Mouse (Mus musculus) bone marrow, adult 2 months (tissue): ENCODE measurements around the gene Krtap26-1. TPM values are rescaled to one million over a fixed set of nuclear protein-coding genes. Genes with fewer than 3 reads are reported as not detected.

ENCODE experiments used
- H3K27ac ChIP-seq: fragments of 200-500 bp; 2 replicates; pipeline ENCODE4 v1.5.1; 2012; ENCODE audit warnings: low read depth, mild to moderate bottlenecking, control low read depth, inconsistent platforms, low read length; ENCODE audit not compliant: control insufficient read depth, poor library complexity, insufficient read depth
- H3K4me1 ChIP-seq: fragments of 200-500 bp; 2 replicates; pipeline ENCODE4 v1.6.1; 2011; ENCODE audit warnings: low read length; ENCODE audit not compliant: control insufficient read depth, insufficient read depth
- H3K4me3 ChIP-seq: fragments of 200-500 bp; replicated peaks from 2 replicates; pipeline ENCODE3; 2011; ENCODE audit warnings: mild to moderate bottlenecking, low read depth, low read length, control low read depth; ENCODE audit not compliant: control insufficient read depth
- CTCF ChIP-seq: fragments of 200-500 bp; IDR thresholded peaks from 2 replicates; pipeline ENCODE4 v1.5.1; 2011; ENCODE audit warnings: low read length, control low read depth; ENCODE audit not compliant: control insufficient read depth, insufficient read depth
- POLR2A ChIP-seq: fragments of 200-500 bp; IDR thresholded peaks from 2 replicates; pipeline ENCODE4 v1.6.1; 2011; ENCODE audit warnings: low read depth, mild to moderate bottlenecking, control low read depth, low read length, borderline replicate concordance; ENCODE audit not compliant: control insufficient read depth
- WGBS: fragments of 180-500 bp; shearing (Covaris S2); methylation state at CpG from one replicate; pipeline ENCODE4 v1.1.7; 2018; 5-methylcytosine and 5-hydroxymethylcytosine counted together
- polyA plus RNA-seq: library from polyadenylated mRNA; stranded (reverse); fragments of >200 nt; gene quantifications from 2 replicates; pipeline ENCODE4 v1.2.4, GENCODE M21; 2011; ENCODE audit warnings: low replicate concordance; ENCODE audit not compliant: missing spikeins, insufficient read depth, insufficient read length

Krtap26-1 gene
- not detected in 2 replicates for polyA plus RNA-seq

DNA sequence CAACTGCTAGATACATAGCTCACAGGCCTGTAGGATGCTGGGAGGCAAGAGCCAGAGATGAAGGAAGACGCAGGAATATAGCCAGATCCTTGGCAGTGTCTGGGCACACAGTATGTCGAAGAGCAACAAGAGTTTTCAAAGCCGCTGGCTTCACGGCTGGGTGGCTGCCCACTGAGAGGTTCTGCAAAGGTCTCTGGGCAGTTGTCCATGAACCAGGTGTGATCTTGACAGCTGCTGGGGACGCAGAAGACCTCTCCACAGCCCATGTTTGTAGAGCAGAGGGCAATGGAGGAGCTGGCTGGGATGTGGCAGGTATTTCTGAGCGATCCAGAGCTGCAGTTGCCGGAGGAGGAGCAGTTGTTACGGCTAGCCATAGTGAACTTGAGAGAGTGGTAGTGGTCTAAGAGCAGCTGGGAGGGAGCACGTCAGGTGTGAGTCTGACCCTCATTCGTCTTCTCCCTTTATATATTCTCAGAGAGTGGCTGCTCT is at the start of gene Krtap26-1:
Gene Krtap26-1, minus strand, starts transcription at position 439 of the 489 bp plus-strand sequence.
- TF ChIP-seq CTCF = no peak
- no peak for TF ChIP-seq POLR2A
- Histone ChIP-seq H3K4me1 (no peaks in the 10 kb centered on the region), H3K4me3 (no peak within 1 kb of the TSS), H3K27ac (no peak within 1 kb of the TSS)
- WGBS = 79% methylated on average over 10 of the region's 10 CpGs

DNA sequence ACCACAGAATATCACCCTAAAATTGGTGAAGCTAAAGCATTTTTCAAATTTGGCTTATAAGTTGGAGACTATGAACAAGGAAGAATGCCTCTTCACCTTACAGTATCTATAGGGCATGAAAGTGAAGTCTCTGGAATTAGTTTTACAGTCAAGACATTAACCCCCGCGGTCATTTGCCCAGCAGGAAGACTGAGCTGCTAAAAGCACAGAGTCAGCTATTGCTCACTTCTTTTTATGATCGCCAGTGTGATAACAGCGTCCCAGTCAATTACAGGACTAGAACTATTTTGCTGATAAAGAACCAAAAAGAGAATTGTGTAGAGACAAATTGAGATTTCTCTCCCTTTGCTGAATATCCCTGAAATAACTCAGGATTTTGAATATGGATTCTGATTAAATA is 48.7 kb upstream of the Krtap26-1 start:
- TF ChIP-seq CTCF (no peak), POLR2A (no peak)

DNA sequence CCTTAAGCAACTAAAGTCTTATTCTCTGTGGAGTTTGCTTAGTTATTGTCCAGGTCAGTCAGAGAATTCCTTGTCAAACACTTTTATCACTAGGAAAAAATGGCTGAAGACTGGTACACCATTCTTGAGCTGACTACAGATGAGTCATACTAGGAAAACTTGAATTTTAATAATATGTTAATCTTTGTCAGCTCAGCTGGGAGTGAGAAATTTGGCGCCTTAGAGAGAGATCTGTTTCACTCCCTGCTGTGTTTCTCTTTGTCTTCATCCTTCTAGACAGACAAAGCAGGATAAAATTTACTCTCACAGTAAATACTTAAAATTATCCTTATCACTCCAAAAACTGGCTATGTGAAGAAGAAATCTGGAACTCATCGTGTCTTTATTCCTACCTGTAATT is 33.7 kb upstream of the Krtap26-1 start:
- H3K4me3 ChIP-seq = no peak overlapping the region
- H3K4me1 ChIP-seq = no peaks in the 10 kb centered on the region
- no peak for TF ChIP-seq POLR2A
- TF ChIP-seq CTCF = no peak
- H3K27ac ChIP-seq = no peak overlapping the region
- WGBS = 73% methylated on average over 2 of the region's 2 CpGs

More for the DNA sequence above, 48.7 kb upstream of the Krtap26-1 start:
- H3K4me3 ChIP-seq = no peak overlapping the region
- no peak overlapping the region for H3K27ac ChIP-seq
- 74% methylated on average over 4 of the region's 4 CpGs for WGBS
- H3K4me1 ChIP-seq = no peaks in the 10 kb centered on the region

DNA sequence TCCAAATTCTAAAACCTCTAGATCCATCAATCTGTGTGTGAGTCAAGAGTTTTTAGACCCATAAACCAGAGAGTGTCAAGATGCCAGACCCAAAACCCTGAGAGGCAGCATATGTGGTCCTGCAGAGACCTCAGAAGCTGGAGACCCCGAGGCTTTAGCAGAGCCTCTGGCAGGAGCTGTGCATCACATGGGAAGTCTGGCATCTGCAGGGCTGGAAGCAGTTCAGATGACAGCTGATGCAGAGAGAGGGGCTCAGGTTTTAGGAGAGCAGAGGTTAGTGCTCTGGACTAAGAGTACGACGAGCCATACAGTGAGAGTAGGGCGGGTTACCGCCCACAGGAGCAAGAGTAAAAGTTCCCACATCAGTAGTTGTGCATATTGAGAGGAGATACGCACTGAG is 31.5 kb upstream of the Krtap26-1 start:
- no peak overlapping the region for H3K27ac ChIP-seq
- 70% methylated on average over 6 of the region's 6 CpGs for WGBS
- no peak overlapping the region for H3K4me3 ChIP-seq
- no peak for TF ChIP-seq POLR2A
- TF ChIP-seq CTCF = no peak
- H3K4me1 ChIP-seq = no peaks in the 10 kb centered on the region

DNA sequence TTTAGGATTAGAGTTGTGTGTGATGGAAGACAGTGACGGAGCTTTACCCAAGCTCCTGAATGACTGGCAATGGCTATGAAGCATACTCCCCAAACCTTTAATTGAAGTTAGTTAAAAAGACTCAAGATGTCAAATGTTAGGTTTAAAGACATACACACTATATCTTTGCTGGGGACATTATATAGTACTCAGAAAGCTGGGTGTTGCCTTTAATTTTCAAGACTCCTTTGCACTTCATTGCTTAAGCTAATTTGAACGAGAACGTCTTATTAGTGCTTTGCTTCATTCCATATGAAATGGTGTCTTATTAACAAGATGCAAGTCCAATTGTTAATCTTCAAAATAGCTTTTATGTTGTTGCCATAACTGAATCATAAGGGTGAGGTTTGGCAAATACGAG is 24.0 kb upstream of the Krtap26-1 start, which contains the start of gene Krtap27-1:
Gene Krtap27-1, minus strand, starts transcription at position 101 of the 400 bp plus-strand sequence.
- TF ChIP-seq CTCF (no peak), POLR2A (no peak)
- H3K4me1 ChIP-seq = no peaks in the 10 kb centered on the region
- no peak within 1 kb of the TSS for H3K27ac ChIP-seq
- WGBS = 80% methylated on average over 4 of the region's 4 CpGs
- no peak within 1 kb of the TSS for H3K4me3 ChIP-seq

DNA sequence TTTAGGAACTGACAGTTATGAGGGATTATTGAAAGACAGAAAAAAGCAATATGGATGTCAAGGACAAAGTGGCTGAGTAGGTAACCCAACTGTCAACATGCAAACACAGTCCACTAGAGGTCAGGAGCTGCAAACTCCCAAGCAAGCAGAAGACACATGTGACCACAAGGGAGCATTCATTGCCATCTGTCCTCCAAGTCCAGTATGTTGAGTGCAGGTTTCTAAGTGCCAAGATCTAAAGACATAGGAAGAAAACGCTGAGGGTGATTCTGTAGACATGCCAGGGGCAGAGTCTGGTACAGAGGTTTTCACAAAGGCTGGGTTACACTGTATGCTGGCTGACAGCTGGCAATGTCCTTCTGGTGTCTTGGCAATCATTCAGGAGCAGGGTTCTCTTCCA is 9.8 kb upstream of the Krtap26-1 start:
- H3K4me1 ChIP-seq = no peaks in the 10 kb centered on the region
- H3K27ac ChIP-seq = no peak overlapping the region
- WGBS = 38% methylated on average over 1 of the region's 1 CpGs
- peak; percentile 17; the same call in 1 of the 2 replicates for TF ChIP-seq CTCF
- no peak for TF ChIP-seq POLR2A
- no peak overlapping the region for H3K4me3 ChIP-seq

DNA sequence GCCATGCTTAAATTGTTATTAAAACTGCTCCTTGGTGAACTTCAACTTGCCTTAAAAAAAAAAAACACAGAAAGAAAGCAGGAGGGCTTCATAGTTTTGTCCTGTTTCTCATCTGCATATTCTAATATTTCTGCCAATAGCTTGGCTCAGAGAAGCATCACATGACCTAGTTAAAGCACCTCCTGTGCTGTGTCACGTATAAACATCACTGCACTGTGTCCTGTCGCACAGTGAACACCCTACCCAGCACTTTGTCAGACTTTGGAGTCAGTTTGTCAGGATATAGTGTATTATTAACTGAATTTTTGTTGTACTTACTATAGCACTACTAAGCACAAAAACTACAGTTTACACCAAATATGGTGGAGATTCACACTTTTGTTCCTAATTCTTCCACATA is 4.4 kb upstream of the Krtap26-1 start:
- Histone ChIP-seq H3K4me3 (no peak overlapping the region), H3K27ac (no peak overlapping the region), H3K4me1 (no peaks in the 10 kb centered on the region)
- 49% methylated on average over 2 of the region's 2 CpGs for WGBS
- no peak for TF ChIP-seq POLR2A
- TF ChIP-seq CTCF = no peak

DNA sequence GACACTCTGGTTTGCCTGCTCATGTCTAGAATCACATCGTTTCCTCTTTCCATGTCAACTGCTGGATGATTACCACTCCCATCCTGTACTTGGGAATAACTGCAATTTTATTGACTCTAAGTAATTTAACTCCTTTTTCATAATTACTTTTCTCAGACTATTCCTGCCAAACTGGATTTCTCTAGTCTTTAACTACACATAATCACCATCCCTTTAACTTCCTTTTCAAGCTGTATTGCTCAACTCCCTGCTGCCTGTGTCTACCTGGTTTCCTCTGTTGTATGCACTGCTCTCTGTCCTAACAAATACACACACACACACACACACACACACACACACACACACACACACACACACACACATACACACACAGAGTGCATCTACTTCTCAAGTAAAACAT is 3.5 kb upstream of the Krtap26-1 start:
- Histone ChIP-seq H3K4me3 (no peak overlapping the region), H3K4me1 (no peaks in the 10 kb centered on the region), H3K27ac (no peak overlapping the region)
- TF ChIP-seq POLR2A = no peak
- no peak for TF ChIP-seq CTCF
- WGBS = 86% methylated on average over 1 of the region's 1 CpGs

DNA sequence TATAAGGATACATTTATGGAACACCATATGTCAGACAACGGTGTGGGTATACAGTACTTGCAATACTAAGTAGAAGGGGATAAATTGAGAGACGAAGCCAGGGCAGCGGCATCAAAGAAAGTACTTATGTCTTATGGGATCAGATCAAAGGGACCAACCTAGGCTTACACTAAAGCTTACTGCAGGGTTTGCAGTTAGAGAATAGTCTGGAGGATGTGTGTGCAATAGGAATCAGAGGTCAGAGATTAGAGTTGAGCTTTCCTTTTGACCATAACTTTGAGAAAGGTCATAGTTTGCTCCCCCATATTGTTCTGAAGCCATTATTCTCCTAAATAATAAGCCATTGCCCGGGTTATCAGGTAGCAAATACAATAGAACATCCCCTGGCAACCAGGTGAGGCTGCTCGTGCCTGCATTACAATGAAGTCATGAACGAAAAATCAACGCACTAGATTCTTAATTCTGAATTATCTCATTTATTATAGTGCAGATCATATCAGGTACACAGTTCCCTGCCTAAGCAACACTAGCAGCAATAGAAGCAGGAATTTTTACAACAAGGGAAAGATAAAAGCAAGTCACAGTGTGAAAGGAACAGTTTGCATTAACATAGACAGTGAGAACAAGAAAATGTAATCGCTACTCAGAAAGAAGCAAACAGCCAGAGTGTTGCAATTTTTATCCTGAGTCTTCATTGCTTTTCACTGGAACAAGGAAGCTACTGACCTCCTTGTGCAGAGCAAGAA is 1.1 kb downstream of the Krtap26-1 start:
- 78% methylated on average over 8 of the region's 8 CpGs for WGBS
- no peak overlapping the region for H3K27ac ChIP-seq

More for the DNA sequence above, 1.1 kb downstream of the Krtap26-1 start:
- H3K4me1 ChIP-seq = no peaks in the 10 kb centered on the region
- no peak for TF ChIP-seq CTCF
- TF ChIP-seq POLR2A = no peak
- no peak overlapping the region for H3K4me3 ChIP-seq
